Mouse (Mus musculus): ENCODE data around the gene Grn. TPM values are rescaled to one million over a fixed set of nuclear protein-coding genes. Genes with fewer than 3 reads are reported as not detected.
"Not testable (repeated sequence)": the region's sequence is repeated elsewhere in the genome, so short reads cannot be mapped to it uniquely, and the experiment has no call there.

The Grn gene
- polyA plus RNA-seq, 1 experiment from 2014 or later = 75.8 TPM

DNA sequence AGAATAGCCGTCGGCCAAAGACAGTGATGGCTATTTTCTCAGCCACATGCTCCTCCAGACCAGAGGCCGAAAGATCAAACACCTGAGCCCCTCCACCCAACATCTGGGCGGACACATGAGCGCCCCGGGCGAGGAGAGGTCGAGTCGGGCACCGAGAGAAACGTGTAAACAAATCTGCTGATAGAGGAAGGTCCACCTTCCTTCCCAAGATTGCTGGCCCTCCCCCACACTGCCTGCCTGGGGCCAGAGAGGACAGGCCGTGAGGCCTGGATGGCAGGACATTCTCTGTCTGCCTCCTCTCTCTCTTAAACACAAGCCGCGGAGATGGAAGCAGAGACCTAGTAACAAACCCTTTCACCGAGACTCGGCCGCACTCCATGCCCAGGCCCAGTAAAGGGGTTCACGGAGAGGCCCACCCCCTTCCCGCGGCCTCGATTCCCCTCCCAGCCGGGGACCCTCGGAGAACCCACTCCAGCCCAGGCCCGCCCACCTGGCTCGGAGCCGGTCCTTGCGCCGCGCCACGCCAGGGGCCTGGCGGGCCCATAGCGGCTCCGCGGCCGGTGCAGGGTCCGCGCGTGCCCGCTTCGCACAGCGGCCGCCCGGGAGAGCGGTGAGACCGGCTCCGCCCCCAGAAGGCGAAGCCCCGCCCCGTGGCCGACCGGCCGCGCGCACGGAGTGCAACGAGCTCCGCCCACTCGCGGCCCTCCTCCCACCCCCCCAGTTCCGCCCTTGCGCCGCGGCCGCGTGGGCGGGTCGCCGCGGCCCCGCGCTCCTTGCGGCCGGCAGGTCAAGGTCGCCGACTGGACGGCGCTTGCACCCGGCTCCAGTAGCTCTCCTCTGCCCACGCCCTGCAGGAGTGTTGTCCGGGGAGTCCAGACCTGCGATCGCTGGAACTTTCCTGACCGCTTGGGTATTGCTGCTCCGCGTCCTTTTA, 22.9 kb upstream of the Grn start:
- peaks cover 35% of the 10 kb centered on the region for H3K4me1 ChIP-seq (ENCODE audit: control insufficient read depth, insufficient read depth, low read length)
- peak overlapping the region; percentile 88 for H3K27ac ChIP-seq (ENCODE audit: low read length)
- peak; percentile 74 for ATAC-seq
- no peaks in the 10 kb centered on the region for H3K9me3 ChIP-seq (replicated peaks; ENCODE audit: control insufficient read depth, low read length, poor library complexity, severe bottlenecking)
- peak overlapping the region; percentile 90 for H3K9ac ChIP-seq (ENCODE audit: low read depth, low read length)
- H3K4me2 ChIP-seq (ENCODE audit: low read length) = peak overlapping the region; percentile 91
- under 1% methylated on average over 84 of the region's 85 CpGs for WGBS
- H3K36me3 ChIP-seq (ENCODE audit: control insufficient read depth, insufficient read depth, low read length) = peaks cover 18% of the 10 kb centered on the region
- peak overlapping the region; percentile 91 for H3K4me3 ChIP-seq (ENCODE audit: low read depth, low read length)
- H3K27me3 ChIP-seq (ENCODE audit: control insufficient read depth, insufficient read depth, low read depth, low read length) = no peaks in the 10 kb centered on the region

DNA sequence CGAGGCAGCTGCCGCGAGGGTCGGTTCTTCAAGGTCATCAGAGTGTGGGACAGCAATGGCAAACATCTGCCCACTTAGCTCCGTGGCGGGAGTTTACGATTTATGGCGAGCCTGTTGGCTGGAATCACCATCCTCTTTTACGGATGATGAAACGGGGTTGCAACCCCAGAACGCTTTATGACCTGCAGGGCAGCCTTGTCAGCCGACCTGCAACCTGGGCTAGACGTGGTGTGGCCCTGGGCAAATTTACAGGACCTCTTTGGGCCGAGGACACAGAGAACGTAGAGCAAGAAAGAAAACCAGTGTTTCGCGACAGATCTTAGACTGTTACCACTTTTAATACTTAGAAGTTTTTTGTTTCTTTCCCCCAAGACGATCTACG, 22.3 kb upstream of the Grn start, which contains the start of gene Slc25a39:
Gene Slc25a39, minus strand, starts transcription at position 113 of the 382 bp plus-strand sequence.
- Histone ChIP-seq H3K27me3 (ENCODE audit: control insufficient read depth, insufficient read depth, low read depth, low read length) (no peaks in the 10 kb centered on the region), H3K4me2 (ENCODE audit: low read length) (peak within 1 kb of the TSS; percentile 91), H3K27ac (ENCODE audit: low read length) (peak within 1 kb of the TSS; percentile 88), H3K4me3 (ENCODE audit: low read depth, low read length) (peak within 1 kb of the TSS; percentile 91), H3K36me3 (ENCODE audit: control insufficient read depth, insufficient read depth, low read length) (peaks cover 13% of the 10 kb centered on the region), H3K9ac (ENCODE audit: low read depth, low read length) (peak within 1 kb of the TSS; percentile 90), H3K9me3 (replicated peaks; ENCODE audit: control insufficient read depth, low read length, poor library complexity, severe bottlenecking) (no peaks in the 10 kb centered on the region), H3K4me1 (ENCODE audit: control insufficient read depth, insufficient read depth, low read length) (peaks cover 35% of the 10 kb centered on the region)
- 0 out of 2 replicates have a peak, but pooled peaks have one; percentile 3 for ATAC-seq
- WGBS = 2% methylated on average over 19 of the region's 19 CpGs

DNA sequence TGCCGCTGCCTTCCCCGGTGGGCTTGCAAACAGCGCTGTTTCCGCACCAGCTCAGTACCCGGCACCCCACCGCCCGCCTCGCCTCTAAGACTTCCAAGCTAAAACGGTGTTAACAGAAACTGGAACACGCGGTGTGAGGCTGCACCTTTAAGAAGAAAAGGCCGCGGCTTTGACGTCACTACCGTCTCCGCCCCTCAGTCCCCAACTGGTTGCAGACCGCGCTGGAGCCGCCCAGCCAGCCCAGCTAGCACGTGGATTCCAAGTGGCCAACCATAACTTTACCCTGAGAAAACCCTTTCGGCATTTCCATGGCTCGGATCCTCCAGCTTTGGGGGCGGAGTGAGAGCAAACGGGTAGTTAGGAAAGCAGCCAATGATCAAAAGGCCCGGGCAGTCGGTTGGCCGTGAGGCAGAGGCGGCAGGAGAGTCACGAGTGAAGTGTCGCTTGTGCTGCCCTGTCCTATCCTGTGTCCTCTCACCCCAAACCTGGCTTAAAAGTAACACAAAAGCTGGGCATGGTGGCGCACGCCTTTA, 21.7 kb upstream of the Grn start:
- H3K4me3 ChIP-seq (ENCODE audit: low read depth, low read length) = peak overlapping the region; percentile 91

DNA sequence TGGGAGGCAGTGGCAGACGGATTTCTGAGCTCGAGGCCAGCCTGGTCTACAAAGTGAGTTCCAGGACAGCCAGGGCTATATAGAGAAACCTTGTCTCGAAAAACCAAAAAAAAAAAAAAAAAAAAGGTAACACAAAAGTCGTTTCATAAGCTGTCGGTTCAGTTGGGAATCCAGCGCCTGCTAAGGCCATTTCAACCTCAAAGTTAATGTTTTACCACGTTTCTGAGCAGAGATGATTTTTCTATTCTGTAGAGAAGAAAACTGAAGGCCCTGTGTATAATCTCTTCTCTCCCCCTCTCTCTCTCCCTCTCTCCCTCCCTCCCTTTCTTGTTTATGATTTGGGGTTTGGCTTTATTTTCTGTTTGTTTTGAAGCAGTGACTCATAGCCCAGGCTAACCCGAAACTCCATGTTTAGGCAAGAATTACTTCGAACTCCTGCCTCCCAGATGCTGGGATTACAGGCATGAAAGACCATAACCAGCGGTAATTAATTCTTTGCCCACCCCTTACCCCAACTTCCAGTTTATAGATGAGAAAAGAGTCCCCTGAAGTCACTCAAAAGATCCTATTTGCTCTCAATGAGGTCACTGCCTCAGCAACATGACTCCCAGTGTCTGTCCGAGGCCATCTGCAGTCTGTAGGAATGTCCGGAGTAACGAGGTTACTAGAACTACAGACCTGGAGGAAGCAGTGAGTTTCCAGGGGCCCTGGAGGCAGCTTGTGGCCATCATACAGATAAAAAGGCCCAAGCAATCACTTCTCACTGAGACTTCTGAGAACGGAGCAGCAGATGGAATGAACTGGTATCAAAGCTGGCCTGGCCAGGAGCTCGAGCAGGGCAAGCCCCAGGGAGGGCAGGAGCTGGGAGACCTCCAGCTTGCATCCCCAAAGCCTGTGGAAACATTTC, 21.0 kb upstream of the Grn start:
- 0 out of 2 replicates have a peak, but pooled peaks cover 6% of the 10 kb centered on the region for H3K36me3 ChIP-seq (ENCODE audit: control insufficient read depth, insufficient read depth, low read length)
- H3K27me3 ChIP-seq (ENCODE audit: control insufficient read depth, insufficient read depth, low read depth, low read length) = no peaks in the 10 kb centered on the region
- H3K9ac ChIP-seq (ENCODE audit: low read depth, low read length) = no peak overlapping the region
- peaks cover 35% of the 10 kb centered on the region for H3K4me1 ChIP-seq (ENCODE audit: control insufficient read depth, insufficient read depth, low read length)
- WGBS = 47% methylated on average over 15 of the region's 15 CpGs
- peak overlapping the region; percentile 91 for H3K4me3 ChIP-seq (ENCODE audit: low read depth, low read length)
- H3K4me2 ChIP-seq (ENCODE audit: low read length) = peak overlapping the region; percentile 91
- peak overlapping the region; percentile 38; the same call in 1 of the 2 replicates for H3K27ac ChIP-seq (ENCODE audit: low read length)
- no peaks in the 10 kb centered on the region for H3K9me3 ChIP-seq (replicated peaks; ENCODE audit: control insufficient read depth, low read length, poor library complexity, severe bottlenecking)
- no peak for ATAC-seq

More for the DNA sequence above, 21.7 kb upstream of the Grn start:
- Histone ChIP-seq H3K4me1 (ENCODE audit: control insufficient read depth, insufficient read depth, low read length) (peaks cover 35% of the 10 kb centered on the region), H3K27ac (ENCODE audit: low read length) (peak overlapping the region; percentile 88), H3K27me3 (ENCODE audit: control insufficient read depth, insufficient read depth, low read depth, low read length) (no peaks in the 10 kb centered on the region), H3K4me2 (ENCODE audit: low read length) (peak overlapping the region; percentile 91), H3K9me3 (replicated peaks; ENCODE audit: control insufficient read depth, low read length, poor library complexity, severe bottlenecking) (no peaks in the 10 kb centered on the region), H3K36me3 (ENCODE audit: control insufficient read depth, insufficient read depth, low read length) (peaks cover 12% of the 10 kb centered on the region; the same call in 1 of the 2 replicates), H3K9ac (ENCODE audit: low read depth, low read length) (peak overlapping the region; percentile 41; the same call in 1 of the 2 replicates)
- under 1% methylated on average over 32 of the region's 32 CpGs for WGBS
- peak; percentile 93 for ATAC-seq

DNA sequence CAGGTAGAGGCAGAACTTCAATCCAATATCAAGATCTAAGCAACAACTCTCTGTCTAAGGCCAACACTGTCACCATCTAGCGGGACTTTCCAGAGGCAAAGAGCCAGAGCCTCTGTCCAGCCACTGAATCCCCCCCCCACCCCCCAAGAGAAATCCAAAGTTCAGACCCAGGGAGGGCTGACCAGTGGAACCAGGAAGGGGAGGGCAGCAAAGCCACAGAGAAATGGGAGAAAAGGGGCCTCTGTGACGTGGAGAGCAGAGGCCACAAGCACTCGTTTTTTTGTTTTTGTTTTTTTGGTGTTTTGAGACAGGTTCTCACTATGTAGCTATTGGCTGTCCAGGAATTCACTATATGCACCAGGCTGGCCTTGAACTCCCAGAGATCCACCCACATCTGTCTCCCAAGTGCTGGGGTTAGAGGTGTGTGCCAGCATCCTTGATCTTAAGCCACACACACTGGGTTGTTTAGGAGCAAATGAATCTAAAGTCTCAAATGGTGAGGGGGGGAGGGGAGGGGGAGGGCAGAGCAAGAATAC, 20.3 kb upstream of the Grn start:
- no peaks in the 10 kb centered on the region for H3K27me3 ChIP-seq (ENCODE audit: control insufficient read depth, insufficient read depth, low read depth, low read length)
- H3K36me3 ChIP-seq (ENCODE audit: control insufficient read depth, insufficient read depth, low read length) = 0 out of 2 replicates have a peak, but pooled peaks cover under 1% of the 10 kb centered on the region
- H3K4me2 ChIP-seq (ENCODE audit: low read length) = no peak overlapping the region
- no peak overlapping the region for H3K27ac ChIP-seq (ENCODE audit: low read length)
- no peaks in the 10 kb centered on the region for H3K9me3 ChIP-seq (replicated peaks; ENCODE audit: control insufficient read depth, low read length, poor library complexity, severe bottlenecking)
- ATAC-seq = no peak
- peaks cover 30% of the 10 kb centered on the region for H3K4me1 ChIP-seq (ENCODE audit: control insufficient read depth, insufficient read depth, low read length)
- no peak overlapping the region for H3K9ac ChIP-seq (ENCODE audit: low read depth, low read length)
- 73% methylated on average over 3 of the region's 3 CpGs for WGBS
- H3K4me3 ChIP-seq (ENCODE audit: low read depth, low read length) = no peak overlapping the region

DNA sequence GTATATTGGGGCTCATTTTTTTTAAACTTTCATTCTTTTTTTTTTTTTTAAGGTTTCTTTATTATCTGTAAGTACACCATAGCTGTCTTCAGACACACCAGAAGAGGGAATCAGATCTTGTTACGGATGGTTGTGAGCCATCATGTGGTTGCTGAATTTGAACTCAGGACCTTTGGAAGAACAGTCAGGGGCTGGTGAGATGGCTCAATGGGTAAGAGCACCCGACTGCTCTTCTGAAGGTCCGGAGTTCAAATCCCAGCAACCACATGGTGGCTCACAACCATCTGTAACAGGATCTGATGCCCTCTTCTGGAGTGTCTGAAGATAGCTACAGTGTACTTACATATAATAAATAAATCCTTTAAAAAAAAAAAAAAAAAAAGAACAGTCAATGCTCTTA, 19.8 kb upstream of the Grn start:
- H3K36me3 ChIP-seq (ENCODE audit: control insufficient read depth, insufficient read depth, low read length); ATAC-seq; H3K4me3 ChIP-seq (ENCODE audit: low read depth, low read length); H3K27ac ChIP-seq (ENCODE audit: low read length); H3K4me2 ChIP-seq (ENCODE audit: low read length); H3K9me3 ChIP-seq (replicated peaks; ENCODE audit: control insufficient read depth, low read length, poor library complexity, severe bottlenecking); H3K9ac ChIP-seq (ENCODE audit: low read depth, low read length); H3K27me3 ChIP-seq (ENCODE audit: control insufficient read depth, insufficient read depth, low read depth, low read length): not testable (repeated sequence)
- H3K4me1 ChIP-seq (ENCODE audit: control insufficient read depth, insufficient read depth, low read length) = peaks cover 25% of the 10 kb centered on the region
- 93% methylated on average over 3 of the region's 3 CpGs for WGBS

DNA sequence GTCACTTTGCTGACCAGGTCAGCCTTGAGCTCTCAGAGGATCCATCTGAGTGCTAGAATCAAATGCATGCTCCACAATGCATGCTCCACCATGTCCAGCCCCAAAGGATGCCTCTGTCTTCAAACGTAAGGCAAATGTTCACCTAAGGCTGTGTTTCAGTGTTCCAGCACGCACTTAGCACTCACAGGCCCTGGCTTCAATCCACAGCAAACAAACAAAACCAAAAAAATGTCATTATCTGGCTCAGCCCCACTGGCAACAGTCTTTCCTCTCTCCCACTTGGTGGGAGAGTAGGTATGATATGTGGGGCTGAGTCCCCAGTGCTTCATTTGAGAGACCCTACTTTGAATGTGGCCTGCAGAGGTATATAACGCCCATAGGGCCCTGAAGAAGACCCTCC, 19.1 kb upstream of the Grn start:
- no peak for ATAC-seq
- Histone ChIP-seq H3K9me3 (replicated peaks; ENCODE audit: control insufficient read depth, low read length, poor library complexity, severe bottlenecking) (no peaks in the 10 kb centered on the region), H3K9ac (ENCODE audit: low read depth, low read length) (no peak overlapping the region), H3K4me1 (ENCODE audit: control insufficient read depth, insufficient read depth, low read length) (peaks cover 18% of the 10 kb centered on the region), H3K36me3 (ENCODE audit: control insufficient read depth, insufficient read depth, low read length) (no peaks in the 10 kb centered on the region), H3K27ac (ENCODE audit: low read length) (no peak overlapping the region), H3K4me3 (ENCODE audit: low read depth, low read length) (no peak overlapping the region), H3K27me3 (ENCODE audit: control insufficient read depth, insufficient read depth, low read depth, low read length) (no peaks in the 10 kb centered on the region), H3K4me2 (ENCODE audit: low read length) (no peak overlapping the region)
- WGBS = 86% methylated on average over 3 of the region's 3 CpGs

DNA sequence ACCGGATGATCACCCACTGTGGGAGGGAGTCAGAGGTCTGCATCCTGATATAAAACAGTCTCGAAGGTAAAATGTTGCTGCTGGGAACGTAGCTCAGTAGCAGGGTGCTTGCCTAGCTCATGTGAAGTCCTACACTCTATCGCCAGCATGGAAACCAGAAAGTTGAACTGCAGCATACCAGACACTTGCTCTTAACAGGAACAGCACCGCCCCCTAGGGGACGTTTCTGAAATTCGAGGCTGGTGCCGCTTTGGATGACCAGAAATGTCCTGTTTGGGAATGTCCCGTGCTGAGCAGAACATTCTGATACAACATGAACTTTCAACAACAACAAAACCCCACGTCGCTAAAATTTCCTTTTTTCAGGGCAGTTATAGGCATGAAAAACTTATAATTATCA, 18.4 kb upstream of the Grn start:
- Histone ChIP-seq H3K4me2 (ENCODE audit: low read length) (no peak overlapping the region), H3K9me3 (replicated peaks; ENCODE audit: control insufficient read depth, low read length, poor library complexity, severe bottlenecking) (no peaks in the 10 kb centered on the region), H3K27me3 (ENCODE audit: control insufficient read depth, insufficient read depth, low read depth, low read length) (no peaks in the 10 kb centered on the region), H3K4me1 (ENCODE audit: control insufficient read depth, insufficient read depth, low read length) (peaks cover 12% of the 10 kb centered on the region), H3K36me3 (ENCODE audit: control insufficient read depth, insufficient read depth, low read length) (no peaks in the 10 kb centered on the region), H3K27ac (ENCODE audit: low read length) (no peak overlapping the region), H3K9ac (ENCODE audit: low read depth, low read length) (no peak overlapping the region), H3K4me3 (ENCODE audit: low read depth, low read length) (no peak overlapping the region)
- WGBS = 8% methylated on average over 11 of the region's 11 CpGs
- ATAC-seq = no peak
